Mouse (Mus musculus) splenic B cell, adult 2 months (primary cell): ENCODE results near the gene Gm42742.
A peak's percentile ranks its signal among the peaks of the same experiment; 100 is the strongest.

Source experiments
- DNase-seq: peaks from one replicate; pipeline ENCODE4 v3.0.0-alpha.2; 2011; ENCODE audit warnings: low read depth, low spot score
- H3K27me3 ChIP-seq: 2 replicates; pipeline ENCODE4 v1.6.1; 2012; ENCODE audit warnings: mild to moderate bottlenecking, low read length, moderate library complexity, mixed read lengths; ENCODE audit not compliant: control insufficient read depth, poor library complexity, insufficient read depth, severe bottlenecking
- H3K36me3 ChIP-seq: 2 replicates; pipeline ENCODE4 v1.6.1; 2012; ENCODE audit warnings: mild to moderate bottlenecking, low read length, moderate library complexity, mixed read lengths; ENCODE audit not compliant: control insufficient read depth, poor library complexity, insufficient read depth, severe bottlenecking

The Gm42742 gene

GRCm38 (mm10) chr7:127020901-127021562 is at the start of gene Gm42742, which contains the start of gene Prrt2:
Gene Gm42742 (minus strand): TSS chr7:127021097.
Gene Prrt2 (minus strand): TSS chr7:127021211.
- no peaks in the 10 kb centered on the region for H3K27me3 ChIP-seq
- DNase-seq, result peak; percentile 37
- H3K36me3 ChIP-seq, result peaks cover 8% of the 10 kb centered on the region

- no peaks in the 10 kb centered on the region for H3K27me3 ChIP-seq
Measured at GRCm38 (mm10) chr7:127066317-127066716, 45.4 kb upstream of the Gm42742 start.

GRCm38 (mm10) chr7:127065538-127065937 is 44.6 kb upstream of the Gm42742 start:
- Histone ChIP-seq H3K27me3 (no peaks in the 10 kb centered on the region), H3K36me3 (no peaks in the 10 kb centered on the region)
- peak; percentile 39 for DNase-seq

More at GRCm38 (mm10) chr7:127066317-127066716, 45.4 kb upstream of the Gm42742 start:
- no peaks in the 10 kb centered on the region for H3K36me3 ChIP-seq
- DNase-seq, result no peak

GRCm38 (mm10) chr7:127055026-127055585 is 34.2 kb upstream of the Gm42742 start:
- H3K27me3 ChIP-seq, result no peaks in the 10 kb centered on the region
- H3K36me3 ChIP-seq, result no peaks in the 10 kb centered on the region
- no peak for DNase-seq

GRCm38 (mm10) chr7:127041851-127042672 is 21.2 kb upstream of the Gm42742 start, which contains the start of gene Kif22:
Gene Kif22 (minus strand): TSS chr7:127042471.
- DNase-seq, result peak; percentile 88
- Histone ChIP-seq H3K36me3 (no peaks in the 10 kb centered on the region), H3K27me3 (no peaks in the 10 kb centered on the region)

GRCm38 (mm10) chr7:127031244-127031643 is 10.3 kb upstream of the Gm42742 start:
- DNase-seq, result no peak
- Histone ChIP-seq H3K36me3 (no peaks in the 10 kb centered on the region), H3K27me3 (no peaks in the 10 kb centered on the region)

- DNase-seq, result no peak
- no peaks in the 10 kb centered on the region for H3K27me3 ChIP-seq
Measured at GRCm38 (mm10) chr7:127030172-127030571, 9.3 kb upstream of the Gm42742 start.

DNA sequence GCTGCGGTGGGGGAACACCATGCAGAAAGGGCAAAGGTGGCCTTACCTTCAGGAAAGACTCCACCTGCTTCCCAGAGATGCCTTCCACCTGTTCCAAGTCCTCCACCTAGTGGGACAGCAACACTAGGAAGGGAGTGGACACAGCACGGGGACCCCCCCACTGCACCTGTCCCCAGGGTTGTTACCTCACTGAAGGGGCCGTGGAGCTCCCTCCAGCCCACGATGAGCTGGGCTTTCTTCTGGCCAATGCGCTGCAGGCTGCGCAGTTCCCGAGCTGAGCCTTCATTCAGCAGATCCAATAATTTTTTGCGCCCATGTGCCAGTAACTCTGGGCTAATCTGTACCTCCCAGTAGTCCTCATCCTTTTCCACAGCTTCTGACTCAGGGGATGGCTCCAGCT is 7.0 kb upstream of the Gm42742 start:
- H3K36me3 ChIP-seq, result peaks cover 8% of the 10 kb centered on the region
- H3K27me3 ChIP-seq, result no peaks in the 10 kb centered on the region
- no peak for DNase-seq

More at GRCm38 (mm10) chr7:127030172-127030571, 9.3 kb upstream of the Gm42742 start:
- no peaks in the 10 kb centered on the region for H3K36me3 ChIP-seq

- Histone ChIP-seq H3K36me3 (peaks cover 8% of the 10 kb centered on the region), H3K27me3 (no peaks in the 10 kb centered on the region)
- peak; percentile 100 for DNase-seq
Measured at GRCm38 (mm10) chr7:127026984-127027726, 6.3 kb upstream of the Gm42742 start, which contains the start of gene Maz. Gene Maz (minus strand): TSS chr7:127027037.

- DNase-seq, result peak; percentile 90
- peaks cover 8% of the 10 kb centered on the region for H3K36me3 ChIP-seq
- H3K27me3 ChIP-seq, result no peaks in the 10 kb centered on the region
Measured at GRCm38 (mm10) chr7:127026616-127026983, 5.7 kb upstream of the Gm42742 start.

DNA sequence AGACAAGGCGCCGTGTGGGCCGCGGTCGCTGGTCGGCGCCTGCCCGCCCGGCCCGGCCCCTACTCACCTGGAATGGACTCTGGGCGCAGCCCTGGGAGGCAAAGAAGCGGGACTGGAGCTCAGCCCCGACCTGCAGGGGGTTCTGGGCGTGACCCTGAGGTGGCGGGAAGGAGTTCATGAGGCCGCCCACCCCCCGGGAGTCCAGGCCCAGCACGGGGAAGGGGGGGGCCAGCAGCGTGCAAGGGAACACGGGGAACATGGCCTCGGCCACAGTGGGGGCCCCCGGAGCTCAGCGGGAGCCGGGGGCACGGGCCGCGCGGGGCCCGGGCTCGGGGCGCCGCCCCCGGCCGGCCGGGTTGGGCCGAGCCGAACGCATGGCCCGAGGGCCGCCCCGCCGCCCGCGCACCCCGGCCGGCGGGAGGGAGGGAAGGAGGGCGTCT is 5.3 kb upstream of the Gm42742 start:
- H3K27me3 ChIP-seq, result no peaks in the 10 kb centered on the region
- DNase-seq, result peak; percentile 62

DNA sequence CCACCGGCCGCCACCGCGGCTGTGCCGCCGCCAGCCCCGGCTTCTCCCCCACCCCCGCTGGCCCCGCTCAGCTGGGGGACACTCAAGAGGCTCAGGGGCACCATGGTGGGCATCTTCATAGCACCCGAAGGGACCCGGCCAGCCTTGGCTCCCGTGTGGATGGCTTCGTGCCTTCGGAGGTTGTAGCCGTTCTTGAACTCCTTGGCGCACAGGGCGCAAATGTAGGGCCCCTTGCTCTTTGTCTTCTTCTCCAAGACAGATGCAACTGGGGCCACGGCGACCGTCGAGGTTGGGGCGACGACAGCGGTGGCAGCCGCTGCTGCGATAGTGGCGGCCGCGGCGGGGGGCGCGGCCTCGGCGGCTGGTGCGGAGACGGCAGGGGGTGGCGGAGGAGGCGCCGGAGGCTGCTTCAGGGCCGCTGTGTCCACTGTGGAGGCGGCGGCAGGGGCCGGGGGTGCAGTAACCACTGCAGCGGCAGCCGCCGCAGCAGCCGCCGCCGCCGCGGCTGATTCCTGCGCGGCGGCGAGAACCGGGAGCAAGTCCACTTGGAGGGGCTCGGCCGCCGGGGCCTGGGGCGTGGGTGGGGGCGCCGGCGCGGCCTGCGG is 4.8 kb upstream of the Gm42742 start:
- Histone ChIP-seq H3K36me3 (peaks cover 8% of the 10 kb centered on the region), H3K27me3 (no peaks in the 10 kb centered on the region)
- no peak for DNase-seq

More for the DNA sequence above, 5.3 kb upstream of the Gm42742 start:
- peaks cover 8% of the 10 kb centered on the region for H3K36me3 ChIP-seq

DNA sequence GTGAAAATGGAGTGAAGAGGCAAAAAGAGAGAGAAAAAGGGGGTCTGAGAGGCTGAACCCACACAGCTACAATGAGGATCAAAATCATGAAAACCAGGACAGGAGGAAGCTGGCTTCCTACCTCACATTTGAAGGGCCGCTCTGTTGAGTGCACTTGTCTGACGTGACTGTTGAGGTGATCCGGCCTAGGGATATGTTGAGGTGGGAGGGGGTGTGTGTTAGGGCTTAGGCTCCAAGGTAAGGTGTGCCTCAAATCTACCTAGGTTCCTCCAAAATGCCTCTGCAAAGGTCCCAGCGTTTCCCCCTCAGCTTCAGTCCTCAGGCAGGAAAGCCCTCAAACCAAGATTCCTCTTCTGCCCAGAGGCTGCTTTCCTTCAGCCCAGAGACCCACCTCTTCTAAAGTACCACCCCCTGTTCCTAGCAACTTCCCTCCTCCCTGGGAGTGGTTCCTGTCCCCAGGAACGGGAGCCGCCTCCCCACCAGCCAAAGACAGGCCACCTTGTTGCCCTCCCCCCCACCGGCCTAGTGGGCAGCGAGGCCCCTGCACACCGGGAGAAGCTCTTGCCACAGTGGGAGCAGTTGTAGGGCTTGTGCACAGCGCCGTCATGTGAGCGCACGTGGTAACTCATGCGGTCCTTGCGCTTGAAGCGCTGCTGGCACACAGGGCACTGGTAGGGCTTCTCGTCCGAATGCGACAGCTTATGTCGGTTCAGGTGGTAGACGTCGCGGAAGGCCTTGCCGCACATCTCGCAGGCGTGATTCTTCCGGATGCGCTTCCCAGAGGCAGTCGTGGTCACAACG is 4.1 kb upstream of the Gm42742 start:
- H3K27me3 ChIP-seq, result no peaks in the 10 kb centered on the region
- peak; percentile 88 for DNase-seq
- H3K36me3 ChIP-seq, result peaks cover 8% of the 10 kb centered on the region
